In genomic region chr8:60978496-60978895, GRCm38 (mm10) we compare ENCODE assay signal across 32 mouse cellular contexts. TPM values are rescaled to one million over a fixed set of nuclear protein-coding genes. Genes with fewer than 3 reads are reported as not detected.
A peak's percentile ranks its signal among the peaks of the same experiment; 100 is the strongest.
DNase-seq lines count a peak whose midpoint lies in the region; ATAC-seq and TF ChIP-seq lines count a peak whose summit lies in the region.
"Had no signal": no experiment of that assay in that cellular context is flagged by ENCODE, and none has a peak within 500 bp of the region (broad histone marks: within the 10 kb centered on the region; RNA-seq: fewer than 3 reads in every experiment).

No protein-coding gene starts in this region.

- no peak for TF ChIP-seq EP300 in liver, postnatal 0 days (IDR thresholded peaks at IDR 0.05; ENCODE audit: low read depth)

- H3K4me3 ChIP-seq in liver, adult 2 months (ENCODE audit: insufficient read depth, low read depth, low read length), result no peak overlapping the region
- peak overlapping the region; percentile 41; the same call in 1 of the 2 replicates for H3K4me3 ChIP-seq in G1E (ENCODE audit: low read depth, low read length)
- no peak overlapping the region for H3K4me3 ChIP-seq in liver, embryonic 12.5 days
- H3K4me3 ChIP-seq in liver, postnatal 0 days (ENCODE audit: low read depth, low read length), result peak overlapping the region; percentile 14
- H3K4me3 ChIP-seq in forebrain, embryonic 13.5 days, result no peak overlapping the region
- H3K4me3 ChIP-seq: embryonic facial prominence, embryonic 12.5 days; heart, embryonic 15.5 days; hindbrain, embryonic 12.5 days; intestine, embryonic 15.5 days; lung, embryonic 15.5 days; megakaryocyte, embryonic 14.5 days; midbrain, embryonic 12.5 days; stomach, embryonic 15.5 days had no signal

- H3K36me3 ChIP-seq in liver, adult 2 months (ENCODE audit: control insufficient read depth, insufficient read depth, low read length), result no peaks in the 10 kb centered on the region
- peaks cover 12% of the 10 kb centered on the region for H3K36me3 ChIP-seq in G1E (replicated peaks)
- no peaks in the 10 kb centered on the region for H3K36me3 ChIP-seq in liver, embryonic 12.5 days
- H3K36me3 ChIP-seq in liver, postnatal 0 days (replicated peaks; ENCODE audit: insufficient read depth, low read length), result no peaks in the 10 kb centered on the region
- H3K36me3 ChIP-seq in forebrain, embryonic 13.5 days (ENCODE audit: poor library complexity, severe bottlenecking), result no peaks in the 10 kb centered on the region
- H3K36me3 ChIP-seq: embryonic facial prominence, embryonic 12.5 days; heart, embryonic 15.5 days; hindbrain, embryonic 12.5 days; intestine, embryonic 15.5 days; lung, embryonic 15.5 days; midbrain, embryonic 12.5 days; stomach, embryonic 15.5 days had no signal

- no peak overlapping the region; the same call in 1 of the 2 replicates for H3K27ac ChIP-seq in liver, adult 2 months (replicated peaks; ENCODE audit: insufficient read depth, low read depth, low read length)
- H3K27ac ChIP-seq in liver, embryonic 12.5 days, result peak overlapping the region; percentile 56
- peak overlapping the region; percentile 93 for H3K27ac ChIP-seq in liver, postnatal 0 days (ENCODE audit: low read depth)
- H3K27ac ChIP-seq in forebrain, embryonic 13.5 days, result no peak overlapping the region
- H3K27ac ChIP-seq: embryonic facial prominence, embryonic 12.5 days; heart, embryonic 15.5 days; hindbrain, embryonic 12.5 days; hindbrain, postnatal 0 days; intestine, embryonic 15.5 days; lung, embryonic 15.5 days; midbrain, embryonic 12.5 days; stomach, embryonic 15.5 days had no signal

- H3K79me2 ChIP-seq in liver, adult 2 months (ENCODE audit: control insufficient read depth, insufficient read depth, low read length), result peaks cover 11% of the 10 kb centered on the region; the same call in 1 of the 2 replicates

- no peaks in the 10 kb centered on the region for H3K9me3 ChIP-seq in G1E (replicated peaks)
- H3K9me3 ChIP-seq in liver, embryonic 12.5 days (replicated peaks), result no peaks in the 10 kb centered on the region
- H3K9me3 ChIP-seq in liver, postnatal 0 days (ENCODE audit: low read length), result no peaks in the 10 kb centered on the region
- no peaks in the 10 kb centered on the region for H3K9me3 ChIP-seq in forebrain, embryonic 13.5 days (replicated peaks)
- H3K9me3 ChIP-seq: embryonic facial prominence, embryonic 12.5 days; heart, embryonic 15.5 days; hindbrain, embryonic 12.5 days; intestine, embryonic 15.5 days; lung, embryonic 15.5 days; megakaryocyte, embryonic 14.5 days; midbrain, embryonic 12.5 days; stomach, embryonic 15.5 days had no signal

- peak overlapping the region; percentile 45 for H3K4me2 ChIP-seq in liver, embryonic 12.5 days
- H3K4me2 ChIP-seq in liver, postnatal 0 days (ENCODE audit: low read depth, low read length), result peak overlapping the region; percentile 64
- H3K4me2 ChIP-seq in forebrain, embryonic 13.5 days, result no peak overlapping the region
- H3K4me2 ChIP-seq: embryonic facial prominence, embryonic 12.5 days; heart, embryonic 15.5 days; hindbrain, embryonic 12.5 days; intestine, embryonic 15.5 days; lung, embryonic 15.5 days; midbrain, embryonic 12.5 days; stomach, embryonic 15.5 days had no signal

- DNase-seq in liver, adult 2 months (ENCODE audit: extremely low read depth, low read depth, low spot score), result peak; percentile 80
- DNase-seq in liver (no peak), G1E (ENCODE audit: low spot score) (no peak)
- no peak for DNase-seq in liver, postnatal 0 days
- no peak for DNase-seq in cerebellum, postnatal 36 days
- DNase-seq in yolk sac, embryonic 10.5 days (ENCODE audit: low spot score), result no peak
- DNase-seq: adrenal gland, postnatal 25 days; B cell, adult 2 months; cerebellum, adult 2 months; cerebellum, postnatal 14 days; forebrain, postnatal 0 days; gastrocnemius, postnatal 10 days; heart, postnatal 36 days; kidney, adult 8-10 months; kidney, postnatal 10 days; layer of hippocampus, postnatal 36 days; left cerebral cortex, postnatal 4 days; lung, postnatal 4 days; right cerebral cortex, postnatal 14 days; thymus, postnatal 25 days had no signal

- no peak for TF ChIP-seq POLR2A in liver, adult 2 months (IDR thresholded peaks at IDR 0.05; ENCODE audit: extremely low read depth, insufficient read depth, low read length)

- TF ChIP-seq CTCF in liver, adult 2 months (IDR thresholded peaks at IDR 0.05; ENCODE audit: low read depth, low read length), result no peak
- TF ChIP-seq CTCF in G1E (IDR thresholded peaks at IDR 0.05; ENCODE audit: low read depth, low read length), result no peak
- TF ChIP-seq CTCF in liver, postnatal 0 days (IDR thresholded peaks at IDR 0.05; ENCODE audit: low read depth), result no peak

- H3K4me1 ChIP-seq in liver, adult 2 months (ENCODE audit: control insufficient read depth, insufficient read depth, low read length), result peaks cover 10% of the 10 kb centered on the region; the same call in 1 of the 2 replicates
- H3K4me1 ChIP-seq in G1E (ENCODE audit: insufficient read depth, low read depth, low read length), result peaks cover 48% of the 10 kb centered on the region
- H3K4me1 ChIP-seq in liver, embryonic 12.5 days, result peaks cover 67% of the 10 kb centered on the region
- H3K4me1 ChIP-seq in liver, postnatal 0 days (ENCODE audit: insufficient read depth), result peaks cover 37% of the 10 kb centered on the region
- H3K4me1 ChIP-seq in forebrain, embryonic 13.5 days, result peaks cover 14% of the 10 kb centered on the region
- H3K4me1 ChIP-seq: intestine, embryonic 15.5 days; stomach, embryonic 15.5 days had no signal

- WGBS in liver, adult 2 months, result 19% methylated on average over 5 of the region's 5 CpGs
- 63% methylated on average over 5 of the region's 5 CpGs for WGBS in liver, embryonic 12.5 days (ENCODE audit: insufficient replicate concordance)
- 50% methylated on average over 5 of the region's 5 CpGs for WGBS in liver, postnatal 0 days (ENCODE audit: insufficient replicate concordance)
- WGBS in forebrain, embryonic 13.5 days, result 76% methylated on average over 5 of the region's 5 CpGs

- H3K27me3 ChIP-seq in liver, adult 2 months (ENCODE audit: control insufficient read depth, insufficient read depth, low read length), result no peaks in the 10 kb centered on the region
- H3K27me3 ChIP-seq in G1E (ENCODE audit: insufficient read depth, low read length), result no peaks in the 10 kb centered on the region
- no peaks in the 10 kb centered on the region for H3K27me3 ChIP-seq in liver, embryonic 12.5 days (replicated peaks)
- H3K27me3 ChIP-seq in liver, postnatal 0 days (ENCODE audit: insufficient read depth, low read length), result no peaks in the 10 kb centered on the region
- no peaks in the 10 kb centered on the region for H3K27me3 ChIP-seq in forebrain, embryonic 13.5 days
- H3K27me3 ChIP-seq: embryonic facial prominence, embryonic 12.5 days; heart, embryonic 15.5 days; hindbrain, embryonic 12.5 days; intestine, embryonic 15.5 days; megakaryocyte, embryonic 14.5 days; midbrain, embryonic 12.5 days; Patski; stomach, embryonic 15.5 days had no signal

- ATAC-seq in G1E (ENCODE audit: extremely low read depth, insufficient number of reproducible peaks, low FRiP score, poor library complexity, severe bottlenecking), result no peak
- ATAC-seq in liver, embryonic 12.5 days, result no peak
- no peak for ATAC-seq in liver, postnatal 0 days
- ATAC-seq in forebrain, embryonic 13.5 days, result no peak
- ATAC-seq: forebrain, postnatal 0 days; hindbrain, postnatal 0 days; intestine, embryonic 15.5 days; Patski had no signal

- H3K9ac ChIP-seq in liver, adult 2 months (ENCODE audit: low read depth, low read length), result no peak overlapping the region
- H3K9ac ChIP-seq in liver, embryonic 12.5 days, result peak overlapping the region; percentile 31; the same call in 1 of the 2 replicates
- H3K9ac ChIP-seq in liver, postnatal 0 days (replicated peaks), result peak overlapping the region; percentile 28; the same call in 1 of the 2 replicates
- H3K9ac ChIP-seq in forebrain, embryonic 13.5 days, result no peak overlapping the region
- H3K9ac ChIP-seq: embryonic facial prominence, embryonic 12.5 days; forebrain, postnatal 0 days; heart, embryonic 15.5 days; hindbrain, embryonic 12.5 days; intestine, embryonic 15.5 days; lung, embryonic 15.5 days; midbrain, embryonic 12.5 days; stomach, embryonic 15.5 days had no signal

RNA-seq across cellular contexts. Expression of gene Clcn3, which starts 4.6 kb away (rescaled TPM):
- 26.0 and 27.7 TPM in 2 replicates for total RNA-seq in liver, adult 2 months (2014; rRNA removed)
- polyA plus RNA-seq in liver, adult 2 months (2012; rRNA removed), result 8.9 and 9.8 TPM in 2 replicates
- 175 and 215 TPM in 2 replicates for total RNA-seq in G1E (2014; fragmentation: Nextera tagmentation)
- total RNA-seq in G1E (2017), result 136 and 147 TPM in 2 replicates
- 16.2 and 18.0 TPM in 2 replicates for polyA plus RNA-seq in G1E (2012)
- 43.8 and 44.9 TPM in 2 replicates for polyA plus RNA-seq in liver, embryonic 12.5 days (2016; fragmentation: Nextera tagmentation; extraction: Ambion mirVana)
- 22.9 and 23.3 TPM in 2 replicates for polyA plus RNA-seq in liver, postnatal 0 days (2015; fragmentation: Nextera tagmentation; extraction: Ambion mirVana)
- 48.7 and 53.2 TPM in 2 replicates for polyA plus RNA-seq in forebrain, embryonic 13.5 days (2015; fragmentation: Nextera tagmentation; extraction: Ambion mirVana)

RNA-seq across cellular contexts. Expression of gene Nek1, which starts 14.5 kb away (rescaled TPM):
- total RNA-seq in liver, adult 2 months (2014; rRNA removed), result 7.0 and 7.7 TPM in 2 replicates
- polyA plus RNA-seq in liver, adult 2 months (2012; rRNA removed), result 2.0 and 3.1 TPM in 2 replicates
- total RNA-seq in G1E (2014; fragmentation: Nextera tagmentation) (56.7 and 68.9 TPM in 2 replicates), G1E (2017) (32.1 and 34.9 TPM in 2 replicates)
- 6.7 and 6.9 TPM in 2 replicates for polyA plus RNA-seq in G1E (2012)
- polyA plus RNA-seq in liver, embryonic 12.5 days (2016; fragmentation: Nextera tagmentation; extraction: Ambion mirVana), result 10.1 and 10.6 TPM in 2 replicates
- 3.4 and 4.4 TPM in 2 replicates for polyA plus RNA-seq in liver, postnatal 0 days (2015; fragmentation: Nextera tagmentation; extraction: Ambion mirVana)
- 18.3 and 23.4 TPM in 2 replicates for polyA plus RNA-seq in forebrain, embryonic 13.5 days (2015; fragmentation: Nextera tagmentation; extraction: Ambion mirVana)

Comparison
In these comparisons a context has a peak if more than half of its experiments do, and no peak if none do; other contexts are left out.
1. H3K27ac ChIP-seq: peak in liver, embryonic 12.5 days (single experiment) and liver, postnatal 0 days (single experiment); none in liver, adult 2 months (single experiment) and forebrain, embryonic 13.5 days (single experiment).
2. H3K4me3 ChIP-seq: peak in G1E (single experiment) and liver, postnatal 0 days (single experiment); none in liver, adult 2 months (single experiment), liver, embryonic 12.5 days (single experiment) and forebrain, embryonic 13.5 days (single experiment).
3. H3K9ac ChIP-seq: peak in liver, embryonic 12.5 days (single experiment) and liver, postnatal 0 days (single experiment); none in liver, adult 2 months (single experiment) and forebrain, embryonic 13.5 days (single experiment).